Mouse (Mus musculus) cerebellum, postnatal 36 days (tissue): ENCODE results near the gene Hexdc.

Source experiments
- DNase-seq, 2 experiments: peaks; one replicate each; pipeline ENCODE4 v3.0.0; 2021 to 2022; ENCODE audit warnings: mixed read lengths in 2 of 2

The Hexdc gene

DNA sequence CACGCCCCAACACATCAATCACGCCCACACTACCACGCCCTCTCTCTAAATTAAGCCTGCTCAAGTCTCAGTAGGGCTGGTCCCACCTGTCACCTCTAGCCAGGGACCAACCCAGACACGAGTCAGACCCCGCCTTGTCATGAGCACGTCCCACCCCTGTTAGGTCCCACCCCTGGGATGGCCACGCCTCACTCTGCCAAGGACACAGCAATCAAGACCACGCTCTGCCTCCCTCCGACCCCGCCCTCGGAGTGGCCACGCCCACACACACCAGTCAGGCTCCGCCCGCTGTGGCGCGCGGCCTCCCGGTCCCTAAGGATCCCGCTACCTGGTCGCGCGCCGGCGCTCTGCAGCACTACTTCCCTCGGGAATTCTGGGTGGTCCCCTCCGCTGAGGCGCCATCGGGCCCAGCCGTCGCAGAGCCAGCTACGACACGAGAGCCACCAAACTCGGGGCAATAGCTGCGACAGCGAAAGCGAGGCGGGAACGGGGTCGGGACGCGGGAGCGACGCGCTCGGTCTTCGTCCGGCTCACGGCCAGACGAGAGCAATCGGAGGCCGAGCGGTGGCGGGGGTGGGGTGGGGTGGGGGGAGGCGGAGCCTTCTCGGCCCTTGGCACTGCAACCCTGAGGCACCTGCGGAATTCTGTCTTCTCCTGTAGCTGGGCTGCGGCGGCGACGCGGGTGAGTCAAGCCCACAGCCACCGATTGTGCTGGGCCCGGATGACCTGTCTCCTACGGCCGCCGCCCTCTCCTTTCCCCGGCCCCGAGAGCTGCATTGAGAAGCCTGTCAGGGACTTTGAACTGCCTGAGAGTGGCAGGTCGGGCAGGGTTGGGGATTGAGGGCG is at the start of gene Hexdc, which contains the start of gene Ogfod3:
Gene Hexdc (plus strand): TSS at position 273 of the 846 bp plus-strand sequence.
Gene Ogfod3 (minus strand): TSS at position 551 of the 846 bp plus-strand sequence.
- DNase-seq: peak; percentile 93 to 95

DNA sequence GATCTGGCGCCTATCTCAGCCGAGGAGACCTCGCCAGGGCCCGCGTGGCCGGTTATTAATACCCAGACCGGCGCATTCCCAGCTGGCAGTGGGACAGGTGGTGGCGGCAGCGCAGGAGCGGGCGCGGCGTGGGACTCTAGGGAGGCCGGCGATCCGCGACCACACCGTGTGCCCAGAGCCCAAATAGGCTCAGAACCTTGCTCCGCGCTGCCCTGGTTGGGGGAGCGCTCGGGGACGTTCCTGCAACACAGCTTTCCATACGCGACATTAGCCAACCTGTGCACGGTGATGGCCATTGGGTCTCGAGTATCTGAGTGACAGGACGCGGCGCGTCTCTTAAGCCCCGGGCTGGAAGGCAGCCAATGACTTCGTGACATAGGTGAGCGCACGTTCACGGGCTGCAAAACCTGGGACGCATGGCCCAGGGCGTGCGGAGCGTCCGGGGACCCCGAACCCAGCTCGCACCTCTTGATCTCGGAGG is 47.8 kb upstream of the Hexdc start:
- peak; percentile 64 to 67 for DNase-seq

- DNase-seq: no peak
These were observed 44.3 kb upstream of the Hexdc start, which contains the start of gene Uts2r for GRCm38 (mm10) chr11:121159971-121160370. Uts2r (plus strand) TSS chr11:121160271.

- DNase-seq: peak in 1 of 2 experiments; percentile 34
These were observed 43.4 kb upstream of the Hexdc start for GRCm38 (mm10) chr11:121160636-121161346.

GRCm38 (mm10) chr11:121163751-121164150 is 40.5 kb upstream of the Hexdc start:
- no peak for DNase-seq

GRCm38 (mm10) chr11:121173203-121173602 is 31.0 kb upstream of the Hexdc start:
- DNase-seq: no peak

DNA sequence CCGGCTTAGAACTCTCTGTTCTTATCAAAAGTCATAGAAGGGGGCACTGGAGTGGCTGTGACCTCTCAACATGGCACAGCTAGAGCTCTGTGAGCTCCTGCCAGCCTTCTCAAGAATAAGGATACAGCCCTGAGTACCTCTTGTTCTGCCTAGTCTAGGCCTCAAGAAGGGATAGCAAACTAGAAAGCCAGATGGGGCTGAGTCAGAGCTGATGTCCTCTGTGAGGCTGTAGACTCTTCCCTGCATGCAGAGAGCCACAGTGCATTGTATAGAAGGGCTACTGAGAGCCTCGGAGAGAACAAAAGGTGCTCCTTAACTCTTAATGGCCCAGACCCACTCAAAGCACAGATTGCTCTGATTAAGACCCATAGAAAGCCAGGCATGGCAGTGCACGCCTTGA is 30.0 kb upstream of the Hexdc start:
- no peak for DNase-seq

GRCm38 (mm10) chr11:121176285-121177270 is 27.7 kb upstream of the Hexdc start:
- DNase-seq: peak; percentile 60 to 63

DNA sequence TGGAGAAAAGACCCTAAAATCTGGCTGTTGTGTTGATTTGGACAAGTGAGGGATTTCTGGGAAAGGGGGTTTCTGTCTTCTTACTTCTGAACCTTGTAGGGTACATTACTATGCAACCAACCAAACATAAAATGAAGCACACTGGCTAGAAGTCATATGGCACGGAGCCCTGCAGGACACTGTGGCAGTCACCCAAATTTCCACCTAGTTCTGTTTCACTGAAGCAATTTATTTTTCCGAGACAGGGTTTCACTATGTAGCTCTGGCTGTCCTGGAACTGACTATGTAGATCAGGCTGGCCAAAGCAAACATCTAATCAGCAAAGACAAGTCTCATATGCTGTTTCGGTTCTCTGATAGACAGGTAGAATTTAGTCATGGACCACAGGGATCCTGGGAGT is 14.6 kb upstream of the Hexdc start:
- peak; percentile 62 to 64 for DNase-seq

- DNase-seq: no peak
These were observed 11.5 kb upstream of the Hexdc start for GRCm38 (mm10) chr11:121192742-121193141.

DNA sequence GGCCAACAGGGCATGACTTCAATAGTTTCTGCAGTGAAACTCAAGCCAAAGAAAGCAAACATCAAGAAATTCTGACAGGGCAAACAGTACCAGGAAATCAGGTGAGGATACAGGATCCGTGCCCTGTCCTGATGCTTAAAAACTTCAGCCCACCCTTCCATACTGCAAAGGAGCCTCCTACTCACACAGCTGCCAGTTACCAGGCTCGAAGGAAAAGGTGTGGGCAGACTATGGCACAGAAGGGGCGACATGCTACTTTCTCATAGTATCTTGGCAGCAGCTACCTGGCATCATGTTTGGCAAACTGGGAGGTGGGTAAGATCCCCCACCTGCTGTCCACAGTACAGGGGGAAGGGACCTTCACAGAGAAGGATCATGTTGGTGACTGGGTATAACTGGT is 10.8 kb upstream of the Hexdc start:
- DNase-seq: no peak

DNA sequence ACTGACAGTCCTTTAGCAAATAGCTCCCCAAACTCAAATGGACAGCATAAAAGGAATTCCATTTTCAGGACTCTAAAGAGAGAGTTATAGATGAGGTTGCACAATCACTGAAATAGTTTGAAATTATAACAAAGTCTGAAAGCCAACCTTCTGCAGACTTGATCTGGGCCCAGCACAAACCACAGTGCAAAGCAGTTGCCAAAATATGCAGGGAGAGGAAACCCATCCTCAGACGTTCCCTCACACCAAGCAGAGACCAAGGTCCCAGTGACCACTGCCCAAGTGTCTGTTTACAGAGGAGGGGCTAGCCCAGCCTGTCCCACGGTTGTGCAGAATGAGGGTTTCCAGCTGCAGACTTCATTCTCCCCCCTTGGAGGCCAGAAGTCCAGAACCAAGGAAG is 5.6 kb upstream of the Hexdc start:
- DNase-seq: no peak

- no peak for DNase-seq
These were observed 4.4 kb upstream of the Hexdc start for GRCm38 (mm10) chr11:121199851-121200250.

DNA sequence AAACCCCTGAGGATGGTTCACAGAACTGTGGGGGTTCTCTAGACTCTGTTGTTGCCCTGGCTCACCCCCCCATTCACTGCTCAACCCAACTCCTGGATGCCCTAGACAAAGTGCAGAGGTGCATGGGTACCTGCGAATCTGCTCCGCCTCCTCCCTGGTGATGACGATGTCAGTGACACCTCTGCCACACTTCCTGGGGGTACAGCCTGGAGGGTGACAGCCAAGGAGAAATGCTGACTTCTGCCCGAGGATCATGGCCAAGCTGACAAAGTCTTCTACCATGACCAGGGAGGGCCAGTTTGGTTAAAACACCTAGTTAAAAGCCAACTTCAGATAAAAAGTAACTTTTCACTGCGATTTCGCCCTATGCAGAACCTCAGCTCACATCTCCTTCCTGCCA is 3.5 kb upstream of the Hexdc start:
- DNase-seq: no peak

DNA sequence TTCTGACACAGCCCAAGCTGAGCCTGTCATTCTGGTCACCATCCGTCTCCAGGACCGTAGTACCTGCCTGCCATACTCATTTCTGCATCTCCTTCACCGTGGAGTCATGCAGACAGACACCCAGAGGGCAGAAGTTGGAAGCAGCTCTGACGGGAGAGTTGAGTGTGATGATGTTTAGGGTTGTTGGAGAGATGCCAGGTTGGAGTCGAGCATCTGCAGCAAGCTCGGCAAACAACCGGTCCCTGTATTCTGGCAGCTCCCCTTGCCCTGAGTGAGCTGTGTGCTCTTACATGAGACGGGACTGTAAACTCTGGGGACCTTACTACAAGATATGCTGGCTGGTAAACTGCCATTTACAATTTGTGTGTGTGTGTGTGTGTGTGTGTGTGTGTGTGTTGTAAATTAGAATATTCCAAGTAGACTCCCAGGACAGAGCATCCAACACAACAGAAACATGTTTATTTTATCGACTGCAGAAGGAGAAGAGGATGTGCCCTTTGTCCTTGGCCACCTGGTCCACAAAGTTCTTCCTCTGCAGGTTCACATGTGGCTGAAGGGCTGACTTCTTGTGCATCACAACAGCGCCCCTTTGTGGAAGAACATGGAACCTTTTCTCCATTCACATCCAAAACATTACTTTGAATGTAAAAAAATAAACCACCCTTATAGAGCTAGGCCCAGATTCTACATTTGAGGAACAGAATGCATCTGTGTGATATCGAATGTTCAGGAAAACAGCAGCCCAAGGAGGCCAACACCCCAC is 2.6 kb upstream of the Hexdc start:
- DNase-seq: peak; percentile 21 to 45

GRCm38 (mm10) chr11:121203859-121204160 is 423 bp upstream of the Hexdc start:
- DNase-seq: no peak

DNA sequence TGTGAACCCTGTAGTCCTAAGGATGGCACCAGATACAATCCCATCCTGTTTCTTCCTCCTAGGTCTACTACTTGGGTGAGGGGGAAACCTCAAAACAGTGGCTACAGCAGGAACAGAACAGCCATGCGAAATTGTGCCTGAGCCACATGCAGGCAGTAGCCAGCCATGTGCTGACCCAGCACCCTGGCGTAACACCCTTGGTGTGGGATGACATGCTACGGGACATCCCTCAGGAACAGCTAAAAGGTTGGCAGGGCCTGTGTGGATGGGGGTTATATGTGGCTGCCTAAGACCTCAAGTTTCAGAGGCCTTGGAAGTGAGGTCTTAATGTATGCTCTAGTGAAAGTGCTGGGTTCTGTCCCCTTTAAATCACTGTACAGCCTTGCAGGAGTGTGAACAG is 12.6 kb downstream of the Hexdc start:
- DNase-seq: no peak

GRCm38 (mm10) chr11:121219776-121220175 is 15.5 kb downstream of the Hexdc start:
- DNase-seq: no peak

DNA sequence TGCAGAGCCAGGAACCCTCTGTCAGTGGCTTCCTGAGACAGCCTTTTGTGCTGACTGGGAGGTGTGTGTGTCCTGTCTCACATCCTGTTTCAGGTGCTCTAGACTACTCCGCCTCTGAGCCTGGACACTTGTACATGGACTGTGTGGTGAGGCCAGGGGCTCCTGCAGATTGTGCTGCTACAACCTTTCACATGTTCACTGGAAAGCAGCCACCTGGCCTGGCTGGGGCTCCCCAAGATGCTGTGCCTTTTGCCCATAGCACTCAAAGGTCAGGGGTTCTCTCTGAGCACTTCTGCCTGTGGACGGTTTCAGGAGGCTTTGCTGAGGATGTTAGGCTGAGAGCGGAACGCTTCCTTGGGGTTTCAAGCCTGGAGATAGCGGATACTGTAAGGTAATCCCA is 16.5 kb downstream of the Hexdc start:
- no peak for DNase-seq

DNA sequence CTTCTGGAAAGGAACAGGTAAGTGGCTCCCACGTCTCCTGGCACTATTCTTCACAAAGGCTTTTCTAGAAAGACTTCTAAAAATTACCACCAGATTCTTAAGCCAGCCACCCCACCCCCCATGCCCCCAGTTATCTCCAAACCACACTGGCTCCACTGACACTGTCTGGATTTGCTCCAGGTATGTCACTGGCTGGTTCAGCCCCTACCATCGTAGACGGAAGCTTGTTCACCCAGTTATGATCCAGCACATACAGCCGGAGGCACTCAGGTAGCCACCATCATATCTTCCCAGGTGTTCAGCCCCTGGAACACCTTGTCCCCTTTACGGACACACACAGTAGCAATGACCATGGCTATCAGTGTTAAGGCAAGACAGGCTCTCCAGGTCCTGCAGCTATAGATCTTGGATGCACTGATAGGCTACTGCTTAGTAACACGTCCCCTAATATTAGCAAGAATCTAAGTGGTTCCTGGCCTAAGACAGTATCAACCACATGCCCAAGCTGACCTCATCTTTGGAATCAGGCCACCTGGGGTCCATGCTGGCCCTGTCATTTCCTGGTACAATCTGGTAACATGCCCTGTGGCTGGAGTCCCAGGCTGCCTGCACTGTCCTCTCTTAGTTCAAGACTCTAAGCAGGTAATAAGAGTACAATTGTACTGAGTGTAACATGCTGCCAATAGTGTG is 17.2 kb downstream of the Hexdc start:
- peak; percentile 70 to 77 for DNase-seq
